Mouse (Mus musculus) kidney, embryonic 16.5 days (tissue): ENCODE measurements around the gene Epha7. TPM values are rescaled to one million over a fixed set of nuclear protein-coding genes. Genes with fewer than 3 reads are reported as not detected.

Experiments
- ATAC-seq: fragments of 200-750 bp; cut with Nextera tagmentation; 2 replicates; pipeline ENCODE4 v1.8.0; 2017; ENCODE audit warnings: moderate TSS enrichment; ENCODE audit not compliant: low FRiP score, low TSS enrichment
- H3K27ac ChIP-seq: fragments of 300-500 bp; sonication (generic); 2 replicates; pipeline ENCODE4 v1.5.1; 2014; ENCODE audit warnings: low read length
- H3K27me3 ChIP-seq: fragments of 300-500 bp; sonication (generic); 2 replicates; pipeline ENCODE4 v1.6.1; 2014; ENCODE audit warnings: low read length, control low read depth, mixed read lengths; ENCODE audit not compliant: insufficient read depth
- H3K36me3 ChIP-seq: fragments of 300-500 bp; sonication (generic); 2 replicates; pipeline ENCODE4 v1.6.1; 2014; ENCODE audit warnings: low read length, control low read depth, mixed read lengths; ENCODE audit not compliant: insufficient read depth
- H3K4me1 ChIP-seq: fragments of 300-500 bp; sonication (generic); 2 replicates; pipeline ENCODE4 v1.6.1; 2014; ENCODE audit warnings: low read length, control low read depth, mixed read lengths; ENCODE audit not compliant: insufficient read depth
- H3K4me2 ChIP-seq: fragments of 300-500 bp; sonication (generic); replicated peaks from 2 replicates; pipeline ENCODE4 v1.6.1; 2014; ENCODE audit warnings: low read depth, low read length
- H3K4me3 ChIP-seq: fragments of 300-500 bp; sonication (generic); 2 replicates; pipeline ENCODE4 v1.5.1; 2014; ENCODE audit warnings: mild to moderate bottlenecking, low read length
- H3K9ac ChIP-seq: fragments of 300-500 bp; sonication (generic); replicated peaks from 2 replicates; pipeline ENCODE4 v1.6.1; 2014; ENCODE audit warnings: low read length
- H3K9me3 ChIP-seq: fragments of 300-500 bp; sonication (generic); 2 replicates; pipeline ENCODE4 v1.6.1; 2016; ENCODE audit warnings: low read length, control low read depth
- WGBS: fragments of 180-500 bp; shearing (Covaris S2); extraction: QIAGEN DNeasy Blood & Tissue Kit; methylation state at CpG from one replicate; pipeline ENCODE4 v1.1.7; 2014; 5-methylcytosine and 5-hydroxymethylcytosine counted together
- polyA plus RNA-seq: library from polyadenylated mRNA; unstranded; fragments of >200 nt; fragmentation: Nextera tagmentation; extraction: Ambion mirVana; gene quantifications from 2 replicates; pipeline ENCODE4 v1.2.1, GENCODE M21; 2015

The Epha7 gene
- polyA plus RNA-seq, 1 experiment from 2014 or later, result 37.6 TPM

- Histone ChIP-seq H3K9ac (no peak overlapping the region), H3K36me3 (no peaks in the 10 kb centered on the region), H3K4me2 (no peak overlapping the region), H3K4me1 (no peaks in the 10 kb centered on the region), H3K27ac (no peak overlapping the region), H3K9me3 (no peaks in the 10 kb centered on the region), H3K4me3 (no peak overlapping the region), H3K27me3 (no peaks in the 10 kb centered on the region)
- no peak for ATAC-seq
- 69% methylated on average over 4 of the region's 4 CpGs for WGBS
These were observed 113.1 kb downstream of the Epha7 start for GRCm38 (mm10) chr4:28926072-28926471.

GRCm38 (mm10) chr4:28933431-28933830 lies 120.5 kb downstream of the Epha7 start:
- Histone ChIP-seq H3K36me3 (no peaks in the 10 kb centered on the region; the same call in 1 of the 2 replicates), H3K4me3 (no peak overlapping the region), H3K9ac (no peak overlapping the region), H3K4me2 (no peak overlapping the region), H3K9me3 (no peaks in the 10 kb centered on the region), H3K27me3 (no peaks in the 10 kb centered on the region), H3K4me1 (0 out of 2 replicates have a peak, but pooled peaks cover 2% of the 10 kb centered on the region), H3K27ac (no peak overlapping the region)
- 80% methylated on average over 4 of the region's 4 CpGs for WGBS
- no peak for ATAC-seq

- 0 out of 2 replicates have a peak, but pooled peaks cover 2% of the 10 kb centered on the region for H3K4me1 ChIP-seq
- H3K4me2 ChIP-seq, result no peak overlapping the region
- no peaks in the 10 kb centered on the region for H3K27me3 ChIP-seq
- no peak overlapping the region for H3K9ac ChIP-seq
- H3K27ac ChIP-seq, result no peak overlapping the region
- H3K36me3 ChIP-seq, result no peaks in the 10 kb centered on the region; the same call in 1 of the 2 replicates
- H3K4me3 ChIP-seq, result no peak overlapping the region
- ATAC-seq, result no peak
- 44% methylated on average over 10 of the region's 10 CpGs for WGBS
- H3K9me3 ChIP-seq, result no peaks in the 10 kb centered on the region
These were observed 121.9 kb downstream of the Epha7 start for GRCm38 (mm10) chr4:28934802-28935201.

- Histone ChIP-seq H3K4me3 (no peak overlapping the region), H3K27me3 (no peaks in the 10 kb centered on the region), H3K27ac (no peak overlapping the region), H3K9me3 (no peaks in the 10 kb centered on the region), H3K36me3 (no peaks in the 10 kb centered on the region; the same call in 1 of the 2 replicates), H3K4me1 (0 out of 2 replicates have a peak, but pooled peaks cover 2% of the 10 kb centered on the region), H3K9ac (no peak overlapping the region), H3K4me2 (no peak overlapping the region)
- 89% methylated on average over 11 of the region's 11 CpGs for WGBS
- no peak for ATAC-seq
These were observed 122.6 kb downstream of the Epha7 start for GRCm38 (mm10) chr4:28935567-28935966.

GRCm38 (mm10) chr4:28940710-28941109 lies 127.8 kb downstream of the Epha7 start:
- no peak for ATAC-seq
- no peak overlapping the region for H3K9ac ChIP-seq
- no peak overlapping the region for H3K4me3 ChIP-seq
- H3K27ac ChIP-seq, result no peak overlapping the region
- H3K27me3 ChIP-seq, result no peaks in the 10 kb centered on the region
- no peaks in the 10 kb centered on the region for H3K4me1 ChIP-seq
- H3K4me2 ChIP-seq, result no peak overlapping the region
- WGBS, result 92% methylated on average over 2 of the region's 2 CpGs
- H3K9me3 ChIP-seq, result no peaks in the 10 kb centered on the region
- H3K36me3 ChIP-seq, result no peaks in the 10 kb centered on the region; the same call in 1 of the 2 replicates

GRCm38 (mm10) chr4:28944237-28944636 lies 131.3 kb downstream of the Epha7 start:
- Histone ChIP-seq H3K27ac (no peak overlapping the region), H3K4me1 (no peaks in the 10 kb centered on the region), H3K27me3 (no peaks in the 10 kb centered on the region), H3K4me2 (no peak overlapping the region), H3K9ac (no peak overlapping the region), H3K4me3 (no peak overlapping the region), H3K36me3 (no peaks in the 10 kb centered on the region), H3K9me3 (no peaks in the 10 kb centered on the region)
- 91% methylated on average over 6 of the region's 6 CpGs for WGBS
- ATAC-seq, result no peak

- no peaks in the 10 kb centered on the region for H3K9me3 ChIP-seq
- 0 out of 2 replicates have a peak, but pooled peaks cover 2% of the 10 kb centered on the region for H3K36me3 ChIP-seq
- H3K4me3 ChIP-seq, result no peak overlapping the region
- ATAC-seq, result no peak
- no peaks in the 10 kb centered on the region for H3K27me3 ChIP-seq
- no peak overlapping the region for H3K27ac ChIP-seq
- no peak overlapping the region for H3K4me2 ChIP-seq
- H3K9ac ChIP-seq, result no peak overlapping the region
- no peaks in the 10 kb centered on the region for H3K4me1 ChIP-seq
- 95% methylated on average over 9 of the region's 9 CpGs for WGBS
These were observed 148.1 kb downstream of the Epha7 start for GRCm38 (mm10) chr4:28960889-28961560.

GRCm38 (mm10) chr4:28967584-28968315 lies 154.8 kb downstream of the Epha7 start:
- WGBS, result 54% methylated on average over 3 of the region's 3 CpGs
- no peak for ATAC-seq

GRCm38 (mm10) chr4:28998462-28999286 lies 185.7 kb downstream of the Epha7 start:
- Histone ChIP-seq H3K4me3 (no peak overlapping the region), H3K4me1 (no peaks in the 10 kb centered on the region), H3K27ac (no peak overlapping the region), H3K9me3 (no peaks in the 10 kb centered on the region), H3K27me3 (no peaks in the 10 kb centered on the region), H3K4me2 (no peak overlapping the region), H3K36me3 (no peaks in the 10 kb centered on the region), H3K9ac (no peak overlapping the region)
- WGBS, result 46% methylated on average over 3 of the region's 3 CpGs
- no peak for ATAC-seq

More at GRCm38 (mm10) chr4:28967584-28968315, 154.8 kb downstream of the Epha7 start:
- no peak overlapping the region for H3K4me3 ChIP-seq
- no peak overlapping the region for H3K4me2 ChIP-seq
- H3K36me3 ChIP-seq, result 0 out of 2 replicates have a peak, but pooled peaks cover 2% of the 10 kb centered on the region
- no peaks in the 10 kb centered on the region for H3K4me1 ChIP-seq
- H3K27me3 ChIP-seq, result no peaks in the 10 kb centered on the region
- no peak overlapping the region for H3K27ac ChIP-seq
- H3K9me3 ChIP-seq, result no peaks in the 10 kb centered on the region
- H3K9ac ChIP-seq, result no peak overlapping the region
